Mouse (Mus musculus): ENCODE measurements around the gene Gm12830. TPM values are rescaled to one million over a fixed set of nuclear protein-coding genes. Genes with fewer than 3 reads are reported as not detected.

The Gm12830 gene
- polyA plus RNA-seq, 1 experiment, result not detected

DNA sequence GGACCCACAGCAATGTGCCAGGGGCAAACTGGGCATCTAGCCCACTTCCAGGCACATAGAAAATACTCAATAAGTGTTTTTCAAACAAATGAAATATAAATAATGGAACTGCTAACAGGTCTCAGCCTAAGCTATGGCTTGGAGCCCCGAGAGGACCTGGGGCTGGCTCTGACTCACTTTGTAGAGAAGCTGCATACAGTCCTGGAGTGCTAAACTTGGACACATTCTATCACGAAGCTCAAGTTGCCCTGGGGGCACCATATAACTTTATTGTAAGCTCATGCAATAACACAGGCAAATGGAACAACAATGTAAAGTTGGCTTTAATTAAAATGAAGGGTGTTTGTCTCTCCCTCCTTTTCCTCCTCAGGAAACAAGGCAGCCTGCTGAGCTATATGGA is 32.4 kb downstream of the Gm12830 start:
- H3K9me3 ChIP-seq (replicated peaks; ENCODE audit: control insufficient read depth, insufficient read depth, low read length, poor library complexity, severe bottlenecking), result no peaks in the 10 kb centered on the region
- no peak overlapping the region for H3K9ac ChIP-seq (ENCODE audit: low read depth, poor library complexity, severe bottlenecking)
- H3K4me3 ChIP-seq (ENCODE audit: low read depth, low read length), result no peak overlapping the region
- no peaks in the 10 kb centered on the region for H3K27me3 ChIP-seq (ENCODE audit: control insufficient read depth, insufficient read depth, low read length, poor library complexity, severe bottlenecking)
- H3K4me1 ChIP-seq (ENCODE audit: control insufficient read depth, insufficient read depth, low read length), result no peaks in the 10 kb centered on the region
- no peak overlapping the region for H3K27ac ChIP-seq (ENCODE audit: insufficient read depth, low read length)
- no peaks in the 10 kb centered on the region for H3K36me3 ChIP-seq (ENCODE audit: control insufficient read depth, insufficient read depth, low read length, poor library complexity, severe bottlenecking)
- TF ChIP-seq CTCF (IDR thresholded peaks at IDR 0.05; ENCODE audit: low read depth, low read length), result no peak
- TF ChIP-seq EP300 (IDR thresholded peaks at IDR 0.05; ENCODE audit: insufficient read depth, low read depth, low read length), result no peak
- no peak for TF ChIP-seq POLR2A (IDR thresholded peaks at IDR 0.05; ENCODE audit: insufficient read depth, low read length)

DNA sequence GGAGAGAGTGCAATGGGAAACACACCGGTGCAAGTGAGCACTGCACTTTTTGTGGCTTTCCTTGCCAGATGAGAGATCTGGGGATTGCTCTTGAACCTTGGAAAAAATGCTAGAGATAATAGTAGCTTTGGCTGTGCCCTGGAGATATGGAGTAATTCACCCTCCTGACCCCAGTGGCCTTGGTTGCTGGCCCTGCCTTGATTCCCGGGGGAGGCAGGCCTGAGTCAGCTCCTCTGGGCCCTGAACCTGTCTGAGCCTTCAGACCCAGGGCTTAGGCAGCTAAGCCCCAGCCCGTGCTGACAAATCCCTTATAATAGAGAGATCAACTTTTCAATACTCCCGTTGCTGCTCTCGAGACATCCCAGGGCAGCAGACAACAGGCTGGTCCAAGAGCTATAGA is 36.9 kb downstream of the Gm12830 start:
- H3K9ac ChIP-seq (ENCODE audit: low read depth, poor library complexity, severe bottlenecking), result no peak overlapping the region
- TF ChIP-seq CTCF (IDR thresholded peaks at IDR 0.05; ENCODE audit: low read depth, low read length) (no peak), POLR2A (IDR thresholded peaks at IDR 0.05; ENCODE audit: insufficient read depth, low read length) (no peak), EP300 (IDR thresholded peaks at IDR 0.05; ENCODE audit: insufficient read depth, low read depth, low read length) (no peak)
- no peaks in the 10 kb centered on the region for H3K4me1 ChIP-seq (ENCODE audit: control insufficient read depth, insufficient read depth, low read length)
- no peak overlapping the region for H3K27ac ChIP-seq (ENCODE audit: insufficient read depth, low read length)
- H3K4me3 ChIP-seq (ENCODE audit: low read depth, low read length), result no peak overlapping the region
- H3K27me3 ChIP-seq (ENCODE audit: control insufficient read depth, insufficient read depth, low read length, poor library complexity, severe bottlenecking), result no peaks in the 10 kb centered on the region
- no peaks in the 10 kb centered on the region for H3K9me3 ChIP-seq (replicated peaks; ENCODE audit: control insufficient read depth, insufficient read depth, low read length, poor library complexity, severe bottlenecking)
- H3K36me3 ChIP-seq (ENCODE audit: control insufficient read depth, insufficient read depth, low read length, poor library complexity, severe bottlenecking), result no peaks in the 10 kb centered on the region

DNA sequence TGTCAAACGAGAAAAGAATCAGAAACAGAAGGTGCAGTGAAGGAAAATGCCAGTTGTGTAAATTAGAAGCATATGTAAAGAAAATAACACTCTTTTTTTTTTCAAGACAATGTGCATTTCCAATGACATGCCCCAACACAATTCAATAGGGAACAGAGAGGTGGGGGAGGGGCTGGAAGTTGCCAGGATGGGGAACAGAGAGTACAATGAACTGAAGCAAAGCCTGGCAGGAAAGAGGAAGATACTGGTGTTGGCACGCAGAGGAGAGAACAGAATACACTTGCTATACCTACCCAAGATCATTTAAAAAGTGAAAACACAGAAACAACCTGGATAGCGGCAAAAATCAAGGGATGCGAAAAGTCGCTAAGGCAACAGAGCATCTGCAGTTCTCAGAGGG is 41.6 kb downstream of the Gm12830 start:
- no peak for TF ChIP-seq EP300 (IDR thresholded peaks at IDR 0.05; ENCODE audit: insufficient read depth, low read depth, low read length)
- no peak for TF ChIP-seq CTCF (IDR thresholded peaks at IDR 0.05; ENCODE audit: low read depth, low read length)
- TF ChIP-seq POLR2A (IDR thresholded peaks at IDR 0.05; ENCODE audit: insufficient read depth, low read length), result no peak
- Histone ChIP-seq H3K9ac (ENCODE audit: low read depth, poor library complexity, severe bottlenecking) (no peak overlapping the region), H3K4me3 (ENCODE audit: low read depth, low read length) (no peak overlapping the region), H3K4me1 (ENCODE audit: control insufficient read depth, insufficient read depth, low read length) (no peaks in the 10 kb centered on the region), H3K27ac (ENCODE audit: insufficient read depth, low read length) (no peak overlapping the region), H3K36me3 (ENCODE audit: control insufficient read depth, insufficient read depth, low read length, poor library complexity, severe bottlenecking) (no peaks in the 10 kb centered on the region), H3K9me3 (replicated peaks; ENCODE audit: control insufficient read depth, insufficient read depth, low read length, poor library complexity, severe bottlenecking) (no peaks in the 10 kb centered on the region), H3K27me3 (ENCODE audit: control insufficient read depth, insufficient read depth, low read length, poor library complexity, severe bottlenecking) (no peaks in the 10 kb centered on the region)

DNA sequence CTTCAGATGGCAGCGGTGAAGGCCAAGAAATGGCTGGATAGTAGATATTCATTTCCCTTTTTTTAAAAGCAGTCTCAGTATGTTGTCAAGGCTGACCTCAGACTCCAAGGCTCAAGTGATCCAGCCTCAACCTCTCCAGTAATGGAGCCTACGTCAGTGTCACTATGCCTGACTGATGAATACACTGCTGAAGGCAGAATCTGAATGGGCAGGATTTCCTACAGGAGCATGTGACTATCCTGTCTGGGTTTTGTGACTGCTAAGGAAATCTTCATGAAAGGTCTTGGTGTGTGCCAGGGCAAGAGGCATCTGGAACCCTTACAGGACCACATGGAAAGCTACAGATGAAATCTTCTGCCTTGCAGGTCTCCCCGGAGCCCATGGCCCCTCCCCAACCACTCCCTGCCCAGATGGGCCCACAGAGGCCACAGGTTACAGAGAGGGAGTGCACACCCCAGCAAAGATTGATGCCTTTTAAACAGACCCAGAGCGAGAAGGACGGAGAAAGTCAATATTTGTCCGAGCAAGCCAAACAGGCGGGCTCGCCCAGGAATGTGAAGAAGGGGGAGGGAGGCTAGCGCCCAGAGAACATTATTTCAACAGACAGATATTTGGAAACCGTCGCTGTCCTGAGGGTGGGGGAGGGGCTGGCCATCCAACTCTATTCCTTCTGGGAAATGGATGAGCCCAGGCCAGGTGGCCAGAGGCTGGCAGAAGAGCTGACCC is 48.4 kb downstream of the Gm12830 start:
- no peaks in the 10 kb centered on the region for H3K36me3 ChIP-seq (ENCODE audit: control insufficient read depth, insufficient read depth, low read length, poor library complexity, severe bottlenecking)
- no peaks in the 10 kb centered on the region for H3K27me3 ChIP-seq (ENCODE audit: control insufficient read depth, insufficient read depth, low read length, poor library complexity, severe bottlenecking)
- no peak overlapping the region for H3K27ac ChIP-seq (ENCODE audit: insufficient read depth, low read length)
- TF ChIP-seq CTCF (IDR thresholded peaks at IDR 0.05; ENCODE audit: low read depth, low read length) (no peak), EP300 (IDR thresholded peaks at IDR 0.05; ENCODE audit: insufficient read depth, low read depth, low read length) (no peak), POLR2A (IDR thresholded peaks at IDR 0.05; ENCODE audit: insufficient read depth, low read length) (no peak)
- no peaks in the 10 kb centered on the region for H3K4me1 ChIP-seq (ENCODE audit: control insufficient read depth, insufficient read depth, low read length)
- no peak overlapping the region for H3K4me3 ChIP-seq (ENCODE audit: low read depth, low read length)
- no peaks in the 10 kb centered on the region for H3K9me3 ChIP-seq (replicated peaks; ENCODE audit: control insufficient read depth, insufficient read depth, low read length, poor library complexity, severe bottlenecking)
- no peak overlapping the region for H3K9ac ChIP-seq (ENCODE audit: low read depth, poor library complexity, severe bottlenecking)

DNA sequence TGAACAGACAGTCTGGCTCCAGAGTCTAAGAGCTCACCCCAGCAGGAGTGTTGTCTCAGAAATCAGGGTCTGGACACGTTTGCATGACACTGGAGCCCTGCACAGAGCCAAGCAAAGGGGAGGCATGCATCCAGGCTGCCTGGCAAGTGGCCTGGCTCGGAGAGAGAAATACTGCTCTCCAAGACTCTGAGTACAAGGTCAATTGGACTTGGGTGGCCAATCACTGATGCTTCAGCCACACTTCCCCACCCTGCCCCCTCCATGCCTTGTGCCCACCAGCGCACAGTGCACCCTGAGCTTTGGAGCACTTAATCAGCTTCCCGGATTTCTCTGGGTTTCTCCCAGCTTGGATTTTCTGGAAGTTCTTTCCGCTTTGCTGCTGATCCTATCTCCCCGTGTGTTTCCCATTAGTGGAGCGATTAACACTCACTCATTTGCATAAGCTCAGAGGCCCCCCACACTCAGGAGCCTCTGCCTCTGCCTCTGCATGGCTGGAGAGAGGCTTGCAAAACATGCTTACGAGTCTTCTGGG is 55.0 kb downstream of the Gm12830 start:
- no peak overlapping the region for H3K4me3 ChIP-seq (ENCODE audit: low read depth, low read length)
- no peaks in the 10 kb centered on the region for H3K36me3 ChIP-seq (ENCODE audit: control insufficient read depth, insufficient read depth, low read length, poor library complexity, severe bottlenecking)
- no peaks in the 10 kb centered on the region for H3K27me3 ChIP-seq (ENCODE audit: control insufficient read depth, insufficient read depth, low read length, poor library complexity, severe bottlenecking)
- H3K4me1 ChIP-seq (ENCODE audit: control insufficient read depth, insufficient read depth, low read length), result no peaks in the 10 kb centered on the region
- no peak overlapping the region for H3K9ac ChIP-seq (ENCODE audit: low read depth, poor library complexity, severe bottlenecking)
- no peak for TF ChIP-seq CTCF (IDR thresholded peaks at IDR 0.05; ENCODE audit: low read depth, low read length)
- no peaks in the 10 kb centered on the region for H3K9me3 ChIP-seq (replicated peaks; ENCODE audit: control insufficient read depth, insufficient read depth, low read length, poor library complexity, severe bottlenecking)
- no peak overlapping the region for H3K27ac ChIP-seq (ENCODE audit: insufficient read depth, low read length)

DNA sequence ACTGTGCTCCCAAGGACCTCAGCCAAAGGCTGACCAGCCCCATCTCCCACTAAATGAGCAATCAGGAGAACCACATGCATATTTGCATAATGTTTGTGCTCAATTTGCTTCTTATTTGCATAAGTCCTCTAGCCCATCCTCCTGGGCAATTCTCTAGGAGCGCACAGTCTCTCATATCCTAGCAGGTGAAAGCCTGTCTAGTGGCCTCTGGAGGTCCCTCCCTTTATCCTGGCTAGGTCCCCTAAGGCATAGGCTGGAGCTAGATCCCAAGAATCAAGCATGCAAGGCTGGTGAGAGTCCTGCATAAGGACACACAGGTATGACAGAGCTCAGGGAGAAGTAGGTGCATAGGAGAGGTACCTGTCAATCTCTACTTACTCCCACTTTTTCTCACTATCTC is 60.7 kb downstream of the Gm12830 start:
- TF ChIP-seq EP300 (IDR thresholded peaks at IDR 0.05; ENCODE audit: insufficient read depth, low read depth, low read length) (no peak), POLR2A (IDR thresholded peaks at IDR 0.05; ENCODE audit: insufficient read depth, low read length) (no peak), CTCF (IDR thresholded peaks at IDR 0.05; ENCODE audit: low read depth, low read length) (no peak)
- Histone ChIP-seq H3K9me3 (replicated peaks; ENCODE audit: control insufficient read depth, insufficient read depth, low read length, poor library complexity, severe bottlenecking) (no peaks in the 10 kb centered on the region), H3K9ac (ENCODE audit: low read depth, poor library complexity, severe bottlenecking) (no peak overlapping the region), H3K27me3 (ENCODE audit: control insufficient read depth, insufficient read depth, low read length, poor library complexity, severe bottlenecking) (no peaks in the 10 kb centered on the region), H3K36me3 (ENCODE audit: control insufficient read depth, insufficient read depth, low read length, poor library complexity, severe bottlenecking) (no peaks in the 10 kb centered on the region), H3K27ac (ENCODE audit: insufficient read depth, low read length) (no peak overlapping the region), H3K4me3 (ENCODE audit: low read depth, low read length) (no peak overlapping the region), H3K4me1 (ENCODE audit: control insufficient read depth, insufficient read depth, low read length) (no peaks in the 10 kb centered on the region)

Data from ES-Bruce4 (cell line).